Mouse (Mus musculus): ENCODE results near the gene Fto. TPM values are rescaled to one million over a fixed set of nuclear protein-coding genes. Genes with fewer than 3 reads are reported as not detected.
A peak's percentile ranks its signal among the peaks of the same experiment; 100 is the strongest.

Fto gene
- polyA plus RNA-seq, 1 experiment from 2014 or later: 113 TPM

GRCm38 (mm10) chr8:91612387-91613130 lies 299.2 kb downstream of the Fto start:
- H3K36me3 ChIP-seq (ENCODE audit: control insufficient read depth, insufficient read depth, low read length): no peaks in the 10 kb centered on the region
- ATAC-seq (ENCODE audit: insufficient read depth, low FRiP score, low TSS enrichment): no peak
- DNase-seq (ENCODE audit: low spot score): no peak
- 0 out of 2 replicates have a peak overlapping the region, but pooled peaks have one; percentile 5 for H3K9ac ChIP-seq (ENCODE audit: low read length)
- H3K4me3 ChIP-seq (ENCODE audit: low read depth, low read length): no peak overlapping the region
- 0 out of 2 replicates have a peak, but pooled peaks cover 2% of the 10 kb centered on the region for H3K27me3 ChIP-seq (ENCODE audit: control insufficient read depth, insufficient read depth, low read length)
- no peak overlapping the region for H3K4me2 ChIP-seq (ENCODE audit: low read depth)
- WGBS: 35% methylated on average over 18 of the region's 18 CpGs
- peaks cover 42% of the 10 kb centered on the region for H3K4me1 ChIP-seq (ENCODE audit: control insufficient read depth, insufficient read depth, low read length)
- H3K27ac ChIP-seq (ENCODE audit: low read depth, low read length): 0 out of 2 replicates have a peak overlapping the region, but pooled peaks have one; percentile 1
- no peaks in the 10 kb centered on the region for H3K9me3 ChIP-seq (ENCODE audit: control insufficient read depth, low read length)

- peak; percentile 51; the same call in 1 of the 2 replicates for ATAC-seq (ENCODE audit: insufficient read depth, low FRiP score, low TSS enrichment)
- Histone ChIP-seq H3K4me3 (ENCODE audit: low read depth, low read length) (no peak overlapping the region), H3K27me3 (ENCODE audit: control insufficient read depth, insufficient read depth, low read length) (0 out of 2 replicates have a peak, but pooled peaks cover 2% of the 10 kb centered on the region), H3K9me3 (ENCODE audit: control insufficient read depth, low read length) (no peaks in the 10 kb centered on the region), H3K4me1 (ENCODE audit: control insufficient read depth, insufficient read depth, low read length) (peaks cover 45% of the 10 kb centered on the region), H3K4me2 (ENCODE audit: low read depth) (no peak overlapping the region), H3K9ac (ENCODE audit: low read length) (no peak overlapping the region), H3K36me3 (ENCODE audit: control insufficient read depth, insufficient read depth, low read length) (no peaks in the 10 kb centered on the region), H3K27ac (ENCODE audit: low read depth, low read length) (no peak overlapping the region)
- DNase-seq (ENCODE audit: low spot score): peak; percentile 58
- 5% methylated on average over 9 of the region's 9 CpGs for WGBS
These were observed 300.3 kb downstream of the Fto start for GRCm38 (mm10) chr8:91613603-91614002.

DNA sequence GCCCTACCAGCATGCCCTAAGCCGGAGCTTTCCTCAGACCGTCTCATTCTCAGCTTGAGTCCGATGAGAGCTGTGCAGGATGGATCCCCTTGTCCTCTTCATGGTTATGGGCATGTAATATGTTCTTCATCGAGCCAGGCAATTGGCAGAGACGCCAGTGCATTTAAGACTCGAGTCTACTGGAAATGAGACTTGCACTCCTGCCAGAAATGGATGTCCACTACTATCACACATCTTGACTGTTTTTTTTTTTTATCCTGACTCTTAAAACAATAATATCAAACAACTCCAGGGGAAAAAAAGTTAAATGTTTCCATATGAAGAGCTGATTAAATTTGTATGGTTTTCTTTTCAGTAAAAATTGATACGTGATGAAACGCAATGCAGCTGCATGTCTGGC lies 301.9 kb downstream of the Fto start:
- Histone ChIP-seq H3K27ac (ENCODE audit: low read depth, low read length) (no peak overlapping the region), H3K4me2 (ENCODE audit: low read depth) (no peak overlapping the region), H3K27me3 (ENCODE audit: control insufficient read depth, insufficient read depth, low read length) (0 out of 2 replicates have a peak, but pooled peaks cover 2% of the 10 kb centered on the region), H3K9me3 (ENCODE audit: control insufficient read depth, low read length) (no peaks in the 10 kb centered on the region), H3K36me3 (ENCODE audit: control insufficient read depth, insufficient read depth, low read length) (no peaks in the 10 kb centered on the region), H3K9ac (ENCODE audit: low read length) (no peak overlapping the region), H3K4me1 (ENCODE audit: control insufficient read depth, insufficient read depth, low read length) (peaks cover 45% of the 10 kb centered on the region), H3K4me3 (ENCODE audit: low read depth, low read length) (no peak overlapping the region)
- no peak for ATAC-seq (ENCODE audit: insufficient read depth, low FRiP score, low TSS enrichment)
- 82% methylated on average over 8 of the region's 8 CpGs for WGBS
- no peak for DNase-seq (ENCODE audit: low spot score)

DNA sequence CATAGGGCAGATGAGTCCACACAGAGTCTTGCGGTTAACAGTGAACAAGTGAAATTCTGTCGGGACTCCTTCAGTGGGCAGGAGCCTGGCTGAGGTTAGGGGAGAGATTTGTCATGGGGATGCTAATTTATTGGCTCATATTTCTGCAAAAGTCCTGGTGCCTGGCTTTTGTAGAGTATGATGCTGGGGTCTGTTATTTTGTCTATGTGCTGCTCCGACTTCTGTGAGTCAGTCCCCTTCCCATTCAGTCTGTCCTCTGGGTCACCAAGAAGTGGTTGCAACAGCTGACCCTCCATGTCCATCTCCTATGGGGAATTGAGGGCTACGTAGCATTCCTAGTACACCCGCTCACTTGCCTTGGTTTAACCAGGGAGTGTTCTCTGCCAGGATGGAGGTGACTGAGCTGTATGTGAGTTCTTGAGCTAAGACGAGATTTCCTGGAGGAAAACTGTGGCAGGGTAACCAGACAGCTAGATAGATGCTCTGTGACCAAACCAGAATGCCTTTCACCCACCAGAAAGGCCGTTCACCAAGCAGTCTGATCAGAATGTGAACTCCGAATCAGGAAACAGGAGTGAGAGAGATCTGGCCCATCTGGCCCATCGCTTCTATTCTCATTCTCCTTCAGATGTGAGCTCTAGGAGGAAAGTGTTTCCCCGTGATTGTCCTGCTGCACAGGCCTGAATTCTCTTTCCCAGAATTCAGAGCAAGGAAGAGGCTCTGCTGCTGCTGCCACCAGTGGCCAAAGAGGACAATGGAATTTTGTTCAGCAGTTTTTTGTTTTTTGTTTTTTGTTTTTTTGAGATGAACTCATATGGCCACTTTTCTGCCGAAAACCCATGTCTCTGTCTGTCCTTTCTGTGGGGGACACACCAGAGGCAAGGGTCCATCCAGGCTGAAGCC lies 302.7 kb downstream of the Fto start:
- 67% methylated on average over 11 of the region's 11 CpGs for WGBS
- ATAC-seq (ENCODE audit: insufficient read depth, low FRiP score, low TSS enrichment): no peak
- no peak overlapping the region for H3K4me2 ChIP-seq (ENCODE audit: low read depth)
- DNase-seq (ENCODE audit: low spot score): no peak
- no peaks in the 10 kb centered on the region for H3K36me3 ChIP-seq (ENCODE audit: control insufficient read depth, insufficient read depth, low read length)
- H3K27me3 ChIP-seq (ENCODE audit: control insufficient read depth, insufficient read depth, low read length): 0 out of 2 replicates have a peak, but pooled peaks cover under 1% of the 10 kb centered on the region
- H3K4me1 ChIP-seq (ENCODE audit: control insufficient read depth, insufficient read depth, low read length): peaks cover 41% of the 10 kb centered on the region
- H3K4me3 ChIP-seq (ENCODE audit: low read depth, low read length): no peak overlapping the region
- H3K27ac ChIP-seq (ENCODE audit: low read depth, low read length): no peak overlapping the region
- no peak overlapping the region for H3K9ac ChIP-seq (ENCODE audit: low read length)
- no peaks in the 10 kb centered on the region for H3K9me3 ChIP-seq (ENCODE audit: control insufficient read depth, low read length)

DNA sequence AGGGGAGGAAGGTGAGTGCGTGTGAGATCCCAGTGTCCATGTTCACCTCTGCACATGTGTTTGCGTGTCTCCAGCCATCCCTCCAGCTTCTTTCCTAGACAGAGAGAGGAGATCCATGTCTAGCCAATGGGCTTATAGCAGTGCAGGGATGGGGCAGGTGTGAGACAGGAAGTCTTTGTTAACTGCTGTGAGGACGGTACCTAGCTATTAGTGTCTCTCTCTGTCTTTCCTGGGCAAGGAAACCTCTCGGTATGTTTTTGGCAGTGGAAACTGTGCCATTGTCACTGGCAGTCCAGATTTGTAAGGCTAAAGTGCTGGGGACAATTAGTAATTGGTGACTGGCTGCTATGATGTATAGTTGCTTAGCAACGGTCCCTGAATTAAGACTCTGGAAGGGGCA lies 304.4 kb downstream of the Fto start:
- Histone ChIP-seq H3K9ac (ENCODE audit: low read length) (no peak overlapping the region), H3K36me3 (ENCODE audit: control insufficient read depth, insufficient read depth, low read length) (no peaks in the 10 kb centered on the region), H3K27ac (ENCODE audit: low read depth, low read length) (no peak overlapping the region), H3K9me3 (ENCODE audit: control insufficient read depth, low read length) (no peaks in the 10 kb centered on the region), H3K4me3 (ENCODE audit: low read depth, low read length) (no peak overlapping the region), H3K4me1 (ENCODE audit: control insufficient read depth, insufficient read depth, low read length) (peaks cover 30% of the 10 kb centered on the region), H3K27me3 (ENCODE audit: control insufficient read depth, insufficient read depth, low read length) (no peaks in the 10 kb centered on the region), H3K4me2 (ENCODE audit: low read depth) (no peak overlapping the region)
- DNase-seq (ENCODE audit: low spot score): no peak
- ATAC-seq (ENCODE audit: insufficient read depth, low FRiP score, low TSS enrichment): no peak
- 60% methylated on average over 5 of the region's 5 CpGs for WGBS

DNA sequence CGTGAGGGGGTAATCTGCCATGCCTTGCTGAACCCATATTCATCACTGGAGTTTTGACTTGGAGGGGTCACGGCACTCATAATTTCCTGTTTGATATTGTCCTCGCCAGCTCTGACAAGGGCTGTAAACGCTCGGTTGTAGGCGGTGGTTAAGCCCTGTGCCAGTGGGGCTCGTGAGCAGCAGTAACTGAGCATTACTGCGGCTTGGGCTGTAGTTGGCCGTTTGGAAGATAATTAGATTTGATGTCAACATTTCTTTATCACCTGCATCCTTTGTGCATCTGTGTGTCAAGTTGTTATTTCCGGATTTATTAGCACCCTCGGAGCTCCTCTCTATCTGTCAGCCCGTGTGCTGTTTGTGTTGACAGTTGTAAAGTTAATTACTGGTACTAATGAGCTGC lies 309.4 kb downstream of the Fto start:
- 9% methylated on average over 12 of the region's 12 CpGs for WGBS
- H3K27me3 ChIP-seq (ENCODE audit: control insufficient read depth, insufficient read depth, low read length): no peaks in the 10 kb centered on the region
- no peak overlapping the region for H3K4me2 ChIP-seq (ENCODE audit: low read depth)
- H3K4me1 ChIP-seq (ENCODE audit: control insufficient read depth, insufficient read depth, low read length): peaks cover 31% of the 10 kb centered on the region
- H3K36me3 ChIP-seq (ENCODE audit: control insufficient read depth, insufficient read depth, low read length): no peaks in the 10 kb centered on the region
- DNase-seq (ENCODE audit: low spot score) (peak; percentile 43), ATAC-seq (ENCODE audit: insufficient read depth, low FRiP score, low TSS enrichment) (no peak)
- H3K4me3 ChIP-seq (ENCODE audit: low read depth, low read length): no peak overlapping the region
- H3K9ac ChIP-seq (ENCODE audit: low read length): no peak overlapping the region
- H3K9me3 ChIP-seq (ENCODE audit: control insufficient read depth, low read length): no peaks in the 10 kb centered on the region
- no peak overlapping the region for H3K27ac ChIP-seq (ENCODE audit: low read depth, low read length)

GRCm38 (mm10) chr8:91625686-91626558 lies 312.6 kb downstream of the Fto start:
- DNase-seq (ENCODE audit: low spot score) (peak; percentile 55), ATAC-seq (ENCODE audit: insufficient read depth, low FRiP score, low TSS enrichment) (0 out of 2 replicates have a peak, but pooled peaks have one; percentile 8)
- Histone ChIP-seq H3K4me3 (ENCODE audit: low read depth, low read length) (no peak overlapping the region), H3K4me1 (ENCODE audit: control insufficient read depth, insufficient read depth, low read length) (peaks cover 45% of the 10 kb centered on the region), H3K4me2 (ENCODE audit: low read depth) (no peak overlapping the region), H3K9ac (ENCODE audit: low read length) (no peak overlapping the region), H3K9me3 (ENCODE audit: control insufficient read depth, low read length) (no peaks in the 10 kb centered on the region), H3K27me3 (ENCODE audit: control insufficient read depth, insufficient read depth, low read length) (no peaks in the 10 kb centered on the region), H3K27ac (ENCODE audit: low read depth, low read length) (no peak overlapping the region), H3K36me3 (ENCODE audit: control insufficient read depth, insufficient read depth, low read length) (no peaks in the 10 kb centered on the region)
- 22% methylated on average over 18 of the region's 18 CpGs for WGBS

- Histone ChIP-seq H3K9ac (ENCODE audit: low read length) (no peak overlapping the region), H3K4me1 (ENCODE audit: control insufficient read depth, insufficient read depth, low read length) (peaks cover 28% of the 10 kb centered on the region), H3K27ac (ENCODE audit: low read depth, low read length) (no peak overlapping the region), H3K36me3 (ENCODE audit: control insufficient read depth, insufficient read depth, low read length) (no peaks in the 10 kb centered on the region), H3K27me3 (ENCODE audit: control insufficient read depth, insufficient read depth, low read length) (no peaks in the 10 kb centered on the region), H3K4me3 (ENCODE audit: low read depth, low read length) (no peak overlapping the region), H3K4me2 (ENCODE audit: low read depth) (peak overlapping the region; percentile 14; the same call in 1 of the 2 replicates), H3K9me3 (ENCODE audit: control insufficient read depth, low read length) (no peaks in the 10 kb centered on the region)
- 21% methylated on average over 14 of the region's 14 CpGs for WGBS
- ATAC-seq (ENCODE audit: insufficient read depth, low FRiP score, low TSS enrichment) (no peak), DNase-seq (ENCODE audit: low spot score) (peak; percentile 45)
These were observed 316.3 kb downstream of the Fto start for GRCm38 (mm10) chr8:91629594-91629993.

Data from neural tube, embryonic 11.5 days (tissue).